8 mouse cellular contexts compared by ENCODE assay signal in the genomic region with DNA sequence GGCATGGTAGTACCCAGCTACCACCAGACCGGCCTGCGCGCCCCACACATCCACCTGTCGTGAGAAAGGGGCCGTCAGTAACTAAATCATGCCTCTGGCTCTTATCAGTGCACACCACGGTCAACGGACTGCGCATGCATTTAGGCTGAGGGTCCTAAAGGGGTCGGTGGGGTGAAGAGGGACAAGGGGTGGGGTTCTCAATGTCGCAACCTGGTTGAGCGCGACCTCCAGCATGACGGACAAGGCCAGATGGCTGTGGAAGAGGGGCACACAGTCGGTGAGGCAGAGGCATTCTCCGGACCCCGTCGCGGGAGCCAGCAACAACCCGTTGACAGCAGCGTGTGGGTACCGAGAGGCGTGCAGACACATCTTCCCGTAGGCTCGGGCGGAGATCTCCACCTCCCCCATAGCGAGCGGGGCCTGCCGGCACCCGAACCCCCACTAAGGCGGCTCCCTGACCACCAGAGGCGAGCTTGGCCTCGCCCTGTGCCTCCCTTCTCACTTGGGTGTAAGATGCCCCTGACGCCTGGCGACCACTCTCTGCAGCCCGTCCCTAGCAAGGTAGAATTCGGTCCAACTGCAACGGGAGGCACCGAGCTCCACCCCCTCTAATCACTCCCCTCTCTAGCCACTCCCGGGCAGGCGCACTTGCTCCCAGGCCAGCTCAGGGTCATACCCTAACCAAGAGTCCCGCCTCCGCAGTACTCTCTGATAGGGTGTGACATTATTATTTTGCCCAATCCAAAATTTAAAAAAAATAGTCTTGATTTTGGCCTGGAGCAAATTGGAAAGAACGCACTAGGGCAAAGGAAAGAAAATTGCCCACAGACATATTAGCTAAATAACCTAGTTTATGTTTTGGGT. TPM values are rescaled to one million over a fixed set of nuclear protein-coding genes. Genes with fewer than 3 reads are reported as not detected.
DNase-seq lines count a peak whose midpoint lies in the region; ATAC-seq and TF ChIP-seq lines count a peak whose summit lies in the region.

Emc9 (minus strand) TSS at position 601 of the 864 bp plus-strand sequence.

- peaks cover 13% of the 10 kb centered on the region; the same call in 1 of the 2 replicates for H3K36me3 ChIP-seq in ES-E14 (ENCODE audit: control insufficient read depth, insufficient read depth, low read length, poor library complexity, severe bottlenecking)
- H3K36me3 ChIP-seq in forebrain, embryonic 13.5 days (ENCODE audit: poor library complexity, severe bottlenecking), result peaks cover 36% of the 10 kb centered on the region
- peaks cover 7% of the 10 kb centered on the region for H3K36me3 ChIP-seq in neural tube, embryonic 14.5 days (ENCODE audit: control insufficient read depth, insufficient read depth, low read length)

- peak within 1 kb of the TSS; percentile 78 for H3K9ac ChIP-seq in ES-E14 (ENCODE audit: insufficient read depth, low read depth, low read length, poor library complexity, severe bottlenecking)
- peak within 1 kb of the TSS; percentile 56 for H3K9ac ChIP-seq in forebrain, embryonic 13.5 days
- H3K9ac ChIP-seq in neural tube, embryonic 14.5 days (replicated peaks; ENCODE audit: low read depth, low read length), result peak within 1 kb of the TSS; percentile 63

- in situ Hi-C loops in ES-E14 (cut with MboI; ENCODE audit: low sequenced_read_pairs in 2 of 2, unreplicated experiment in 2 of 2), result no loop called here

- WGBS in forebrain, embryonic 13.5 days, result 3% methylated on average over 43 of the region's 43 CpGs
- 8% methylated on average over 43 of the region's 43 CpGs for WGBS in large intestine, adult 2 months
- WGBS in neural tube, embryonic 14.5 days, result 2% methylated on average over 42 of the region's 43 CpGs

- ATAC-seq in cerebellum, adult (ENCODE audit: insufficient number of reproducible peaks, low FRiP score, low TSS enrichment), result peak; percentile 90
- peak; percentile 61 for ATAC-seq in forebrain, embryonic 13.5 days
- ATAC-seq in neural tube, embryonic 14.5 days (ENCODE audit: low read depth), result peak; percentile 64

- H3K4me1 ChIP-seq in ES-E14 (ENCODE audit: control insufficient read depth in 2 of 2, insufficient read depth in 2 of 2, low read length in 2 of 2, poor library complexity in 1 of 2), result peaks cover 0 to 18% of the 10 kb centered on the region in 2 experiments; a peak in 2 of 4 replicates
- peaks cover 18% of the 10 kb centered on the region for H3K4me1 ChIP-seq in forebrain, embryonic 13.5 days
- peaks cover 6% of the 10 kb centered on the region; the same call in 1 of the 2 replicates for H3K4me1 ChIP-seq in neural tube, embryonic 14.5 days (ENCODE audit: control insufficient read depth, insufficient read depth, low read length)

- no peak for DNase-seq in ES-E14 (ENCODE audit: low read depth, low spot score)
- peak; percentile 79 to 80 for DNase-seq in heart, postnatal 14 days
- no peak for DNase-seq in large intestine, adult 2 months (ENCODE audit: low read depth, low spot score)
- peak; percentile 88 to 92 for DNase-seq in lung, adult 18-20 months
- DNase-seq in testis, postnatal 10 days (ENCODE audit: low spot score), result peak; percentile 83

- H3K27ac ChIP-seq in ES-E14 (ENCODE audit: insufficient read depth, low read depth, low read length, poor library complexity, severe bottlenecking), result no peak within 1 kb of the TSS
- no peak within 1 kb of the TSS for H3K27ac ChIP-seq in forebrain, embryonic 13.5 days
- H3K27ac ChIP-seq in neural tube, embryonic 14.5 days (ENCODE audit: low read depth, low read length), result no peak within 1 kb of the TSS

- intact Hi-C loops in heart, postnatal 14 days (cut with DNase I), result no loop called here

- no peaks in the 10 kb centered on the region for H3K9me3 ChIP-seq in ES-E14 (ENCODE audit: control insufficient read depth, insufficient read depth, low read depth, low read length)
- H3K9me3 ChIP-seq in forebrain, embryonic 13.5 days (replicated peaks), result no peaks in the 10 kb centered on the region
- no peaks in the 10 kb centered on the region for H3K9me3 ChIP-seq in neural tube, embryonic 14.5 days (ENCODE audit: control insufficient read depth, low read length)

- peak within 1 kb of the TSS; percentile 70 for H3K4me2 ChIP-seq in forebrain, embryonic 13.5 days
- peak within 1 kb of the TSS; percentile 61 for H3K4me2 ChIP-seq in neural tube, embryonic 14.5 days (ENCODE audit: low read depth, low read length)

- H3K4me3 ChIP-seq in ES-E14 (ENCODE audit: insufficient read depth in 1 of 2, low read depth in 1 of 2, low read length in 2 of 2, poor library complexity in 1 of 2, severe bottlenecking in 1 of 2), result peak within 1 kb of the TSS; percentile 89 to 95
- H3K4me3 ChIP-seq in forebrain, embryonic 13.5 days, result peak within 1 kb of the TSS; percentile 40
- peak within 1 kb of the TSS; percentile 41 for H3K4me3 ChIP-seq in neural tube, embryonic 14.5 days (ENCODE audit: low read depth, low read length)

- no peaks in the 10 kb centered on the region for H3K27me3 ChIP-seq in forebrain, embryonic 13.5 days
- H3K27me3 ChIP-seq in neural tube, embryonic 14.5 days (ENCODE audit: control insufficient read depth, insufficient read depth, low read length), result no peaks in the 10 kb centered on the region

TF ChIP-seq in ES-E14, 5 proteins besides CTCF, POLR2A, EP300 and RAD21:
- TF ChIP-seq ZC3H11A (IDR thresholded peaks at IDR 0.05; ENCODE audit: borderline replicate concordance, low read depth, low read length) (no peak), ZNF384 (IDR thresholded peaks at IDR 0.05; ENCODE audit: low read depth, low read length) (no peak), MAFK (IDR thresholded peaks at IDR 0.05; ENCODE audit: insufficient read depth, low read depth, low read length) (no peak), CHD2 (IDR thresholded peaks at IDR 0.05; ENCODE audit: low read depth, low read length) (no peak), HCFC1 (IDR thresholded peaks at IDR 0.05; ENCODE audit: borderline replicate concordance, insufficient read depth, low read length) (no peak)

RNA-seq across cellular contexts. Expression of gene Emc9, which starts in this region (rescaled TPM):
- total RNA-seq in ES-E14 (2012; rRNA removed), result 4.9 and 9.2 TPM in 2 replicates
- 8.2 and 8.8 TPM in 2 replicates for polyA plus RNA-seq in forebrain, embryonic 13.5 days (2015; fragmentation: Nextera tagmentation; extraction: Ambion mirVana)
- 10 to 100 TPM; 39.9 to 45.0 TPM for total RNA-seq in heart, postnatal 14 days (2021)
- 10.1 and 16.2 TPM in 2 replicates for polyA plus RNA-seq in large intestine, adult 2 months (2012; rRNA removed)
- 38.9 and 48.8 TPM in 2 replicates for polyA plus RNA-seq in neural tube, embryonic 14.5 days (2014; fragmentation: Nextera tagmentation; extraction: Ambion mirVana)

Comparison
In these comparisons a context has a peak if more than half of its experiments do, and no peak if none do; other contexts are left out.
1. DNase-seq: peak in heart, postnatal 14 days (2 of 2), lung, adult 18-20 months (2 of 2) and testis, postnatal 10 days (single experiment); none in ES-E14 (single experiment) and large intestine, adult 2 months (single experiment).
2. H3K4me3 ChIP-seq: peak in every context shown above with its lines; median percentile 92 in ES-E14; 41 in neural tube, embryonic 14.5 days; 40 in forebrain, embryonic 13.5 days.
3. Peak in every context shown above with its lines, with median percentiles within 50 percentile points of each other: H3K9ac ChIP-seq and ATAC-seq.